ENCODE assay signal across 16 mouse cellular contexts in the genomic region with DNA sequence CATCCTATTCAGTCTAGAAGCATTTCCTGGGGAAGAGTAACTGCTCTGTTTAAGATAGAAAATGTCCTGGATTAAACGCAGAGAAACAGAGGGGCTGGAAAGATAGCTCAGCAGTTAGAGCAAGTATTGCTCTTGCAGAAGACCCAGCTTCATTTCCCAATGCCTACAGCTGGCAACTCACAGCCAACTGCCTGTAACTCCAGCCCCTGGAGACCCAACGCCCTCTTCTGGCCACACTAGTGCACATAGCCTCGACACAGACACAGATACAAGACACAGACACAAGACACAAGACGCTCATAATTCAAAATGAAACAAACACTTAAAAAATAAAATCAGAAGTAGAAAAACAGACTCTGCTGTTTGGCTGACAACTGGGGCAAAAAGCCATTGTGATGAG.
DNase-seq lines count a peak whose midpoint lies in the region; ATAC-seq and TF ChIP-seq lines count a peak whose summit lies in the region.
"Had no signal": no experiment of that assay in that cellular context is flagged by ENCODE, and none has a peak within 500 bp of the region (broad histone marks: within the 10 kb centered on the region; RNA-seq: fewer than 3 reads in every experiment).

No protein-coding gene starts in this region.

- ATAC-seq in intestine, postnatal 0 days = no peak
- ATAC-seq in intestine, embryonic 16.5 days = no peak
- ATAC-seq in stomach, postnatal 0 days (ENCODE audit: low FRiP score, low TSS enrichment) = no peak
- no peak for ATAC-seq in erythroid progenitor cell, adult 5-6 weeks (replicated peaks; ENCODE audit: low FRiP score, poor library complexity, severe bottlenecking)

- H3K27ac ChIP-seq in intestine, postnatal 0 days (ENCODE audit: low read depth, low read length) = no peak overlapping the region
- no peak overlapping the region for H3K27ac ChIP-seq in intestine, embryonic 16.5 days (ENCODE audit: low read length)
- H3K27ac ChIP-seq in stomach, postnatal 0 days (replicated peaks) = no peak overlapping the region
- H3K27ac ChIP-seq: forebrain, embryonic 12.5 days; heart, embryonic 15.5 days; limb, embryonic 12.5 days; midbrain, embryonic 12.5 days had no signal

- H3K4me2 ChIP-seq in intestine, postnatal 0 days (replicated peaks; ENCODE audit: low read depth) = no peak overlapping the region
- H3K4me2 ChIP-seq in intestine, embryonic 16.5 days (ENCODE audit: low read depth, low read length) = no peak overlapping the region
- H3K4me2 ChIP-seq in stomach, postnatal 0 days (replicated peaks; ENCODE audit: low read depth) = no peak overlapping the region
- H3K4me2 ChIP-seq: forebrain, embryonic 12.5 days; heart, embryonic 15.5 days; limb, embryonic 12.5 days; midbrain, embryonic 12.5 days had no signal

- H3K27me3 ChIP-seq in intestine, postnatal 0 days (replicated peaks; ENCODE audit: control insufficient read depth, insufficient read depth, low read length) = no peaks in the 10 kb centered on the region
- H3K27me3 ChIP-seq in intestine, embryonic 16.5 days (replicated peaks; ENCODE audit: control insufficient read depth, insufficient read depth, low read length) = no peaks in the 10 kb centered on the region
- no peaks in the 10 kb centered on the region for H3K27me3 ChIP-seq in stomach, postnatal 0 days (ENCODE audit: control insufficient read depth, insufficient read depth, low read length)
- H3K27me3 ChIP-seq: forebrain, embryonic 12.5 days; heart, embryonic 15.5 days; limb, embryonic 12.5 days; midbrain, embryonic 12.5 days had no signal

- no peaks in the 10 kb centered on the region; the same call in 1 of the 2 replicates for H3K4me1 ChIP-seq in intestine, postnatal 0 days (replicated peaks; ENCODE audit: control insufficient read depth, insufficient read depth, low read length)
- peaks cover 2% of the 10 kb centered on the region; the same call in 1 of the 2 replicates for H3K4me1 ChIP-seq in intestine, embryonic 16.5 days (ENCODE audit: control insufficient read depth, insufficient read depth, low read length)
- no peaks in the 10 kb centered on the region for H3K4me1 ChIP-seq in stomach, postnatal 0 days (replicated peaks; ENCODE audit: control insufficient read depth, insufficient read depth)
- H3K4me1 ChIP-seq: forebrain, embryonic 12.5 days had no signal

- WGBS in intestine, postnatal 0 days = 65% methylated on average over 4 of the region's 4 CpGs
- WGBS in intestine, embryonic 16.5 days = 70% methylated on average over 4 of the region's 4 CpGs
- 76% methylated on average over 4 of the region's 4 CpGs for WGBS in stomach, postnatal 0 days

- no peaks in the 10 kb centered on the region for H3K36me3 ChIP-seq in intestine, postnatal 0 days (ENCODE audit: control insufficient read depth, insufficient read depth)
- no peaks in the 10 kb centered on the region for H3K36me3 ChIP-seq in intestine, embryonic 16.5 days (ENCODE audit: control insufficient read depth, insufficient read depth, low read length)
- no peaks in the 10 kb centered on the region for H3K36me3 ChIP-seq in stomach, postnatal 0 days (ENCODE audit: control insufficient read depth, insufficient read depth, low read length)
- H3K36me3 ChIP-seq: heart, embryonic 15.5 days; limb, embryonic 12.5 days had no signal

- no peak overlapping the region for H3K4me3 ChIP-seq in intestine, postnatal 0 days (ENCODE audit: low read depth, low read length)
- H3K4me3 ChIP-seq in intestine, embryonic 16.5 days (ENCODE audit: low read length) = no peak overlapping the region
- no peak overlapping the region for H3K4me3 ChIP-seq in stomach, postnatal 0 days (ENCODE audit: low read depth, low read length)
- H3K4me3 ChIP-seq: forebrain, embryonic 12.5 days; heart, embryonic 15.5 days; limb, embryonic 12.5 days; midbrain, embryonic 12.5 days had no signal

- TF ChIP-seq CTCF in intestine, postnatal 0 days (IDR thresholded peaks at IDR 0.05; ENCODE audit: low read depth) = peak; percentile 43
- TF ChIP-seq CTCF in stomach, postnatal 0 days (IDR thresholded peaks at IDR 0.05; ENCODE audit: low read depth) = peak; percentile 37

- H3K9ac ChIP-seq in intestine, postnatal 0 days (ENCODE audit: low read depth, low read length) = no peak overlapping the region
- H3K9ac ChIP-seq in intestine, embryonic 16.5 days (ENCODE audit: low read depth, low read length) = no peak overlapping the region
- H3K9ac ChIP-seq in stomach, postnatal 0 days (ENCODE audit: low read length) = no peak overlapping the region
- H3K9ac ChIP-seq: forebrain, embryonic 12.5 days; heart, embryonic 15.5 days; limb, embryonic 12.5 days; midbrain, embryonic 12.5 days had no signal

- DNase-seq in thymus, postnatal 4 days = peak; percentile 14
- no peak for DNase-seq in thymus, postnatal 10 days (ENCODE audit: low spot score in 2 of 2)
- peak; percentile 48 for DNase-seq in R1 (ENCODE audit: low read depth, low spot score)
- no peak for DNase-seq in stomach, postnatal 0 days (ENCODE audit: low spot score)
- no peak for DNase-seq in spleen, postnatal 14 days (ENCODE audit: low spot score in 2 of 2)
- DNase-seq: cerebellum, adult 11-12 months; gastrocnemius, postnatal 25 days; lung, postnatal 10 days; thymus, adult 18-20 months had no signal

- H3K9me3 ChIP-seq in intestine, postnatal 0 days (ENCODE audit: control insufficient read depth) = no peaks in the 10 kb centered on the region
- no peaks in the 10 kb centered on the region for H3K9me3 ChIP-seq in intestine, embryonic 16.5 days (ENCODE audit: control insufficient read depth, low read length)
- no peaks in the 10 kb centered on the region for H3K9me3 ChIP-seq in stomach, postnatal 0 days (ENCODE audit: control insufficient read depth, low read length)
- H3K9me3 ChIP-seq: forebrain, embryonic 12.5 days; heart, embryonic 15.5 days; limb, embryonic 12.5 days; midbrain, embryonic 12.5 days had no signal

- TF ChIP-seq EP300 in stomach, postnatal 0 days (optimal IDR thresholded peaks at IDR 0.05) = no peak

Comparison
In these comparisons a context has a peak if more than half of its experiments do, and no peak if none do; other contexts are left out.
1. DNase-seq: peak in thymus, postnatal 4 days (single experiment) and R1 (single experiment); none in thymus, postnatal 10 days (0 of 2), stomach, postnatal 0 days (single experiment) and spleen, postnatal 14 days (0 of 2).